In the genomic region with DNA sequence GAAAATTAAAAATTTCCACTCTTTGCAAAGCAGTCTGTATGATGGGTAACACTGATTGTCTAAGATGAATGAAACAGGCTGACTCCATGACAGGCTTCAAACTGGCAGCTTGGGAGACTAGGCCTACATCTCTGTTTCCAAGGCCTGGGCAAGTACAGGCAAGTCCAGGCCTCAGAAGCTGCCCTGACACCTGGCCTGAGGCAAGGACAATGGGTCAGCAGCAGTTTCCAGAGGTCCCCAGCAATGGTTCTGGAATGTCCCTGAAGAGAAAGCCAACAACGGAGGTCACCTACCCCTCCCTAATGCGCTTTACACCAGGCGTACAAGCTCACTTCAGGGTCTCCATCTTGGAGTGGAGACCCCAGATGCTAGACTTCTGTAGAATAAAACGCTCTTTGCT, we compare ENCODE assay signal across 22 mouse cellular contexts. TPM values are rescaled to one million over a fixed set of nuclear protein-coding genes. Genes with fewer than 3 reads are reported as not detected.
DNase-seq lines count a peak whose midpoint lies in the region; ATAC-seq and TF ChIP-seq lines count a peak whose summit lies in the region.
"Had no signal": no experiment of that assay in that cellular context is flagged by ENCODE, and none has a peak within 500 bp of the region (broad histone marks: within the 10 kb centered on the region; RNA-seq: fewer than 3 reads in every experiment).

No protein-coding gene starts in this region.

- H3K36me3 ChIP-seq in kidney, adult 2 months (ENCODE audit: control insufficient read depth, insufficient read depth, low read length), result peaks cover 3% of the 10 kb centered on the region
- peaks cover 55% of the 10 kb centered on the region for H3K36me3 ChIP-seq in kidney, embryonic 15.5 days
- peaks cover 7% of the 10 kb centered on the region for H3K36me3 ChIP-seq in ES-Bruce4 (ENCODE audit: control insufficient read depth, insufficient read depth, low read length, poor library complexity, severe bottlenecking)

- H3K4me2 ChIP-seq in kidney, embryonic 15.5 days, result no peak overlapping the region
- H3K4me2 ChIP-seq: embryonic facial prominence, embryonic 13.5 days; embryonic facial prominence, embryonic 15.5 days; forebrain, embryonic 13.5 days; forebrain, embryonic 15.5 days had no signal

- no peak overlapping the region for H3K4me3 ChIP-seq in kidney, adult 2 months (ENCODE audit: insufficient read depth, low read depth, low read length)
- H3K4me3 ChIP-seq in kidney, embryonic 15.5 days (replicated peaks), result no peak overlapping the region
- H3K4me3 ChIP-seq in ES-Bruce4 (ENCODE audit: low read depth, low read length), result no peak overlapping the region
- H3K4me3 ChIP-seq: embryonic facial prominence, embryonic 13.5 days; embryonic facial prominence, embryonic 15.5 days; forebrain, embryonic 13.5 days; forebrain, embryonic 15.5 days had no signal

- no peaks in the 10 kb centered on the region for H3K9me3 ChIP-seq in kidney, embryonic 15.5 days (replicated peaks)
- H3K9me3 ChIP-seq in ES-Bruce4 (replicated peaks; ENCODE audit: control insufficient read depth, insufficient read depth, low read length, poor library complexity, severe bottlenecking), result no peaks in the 10 kb centered on the region
- H3K9me3 ChIP-seq: embryonic facial prominence, embryonic 13.5 days; embryonic facial prominence, embryonic 15.5 days; forebrain, embryonic 13.5 days; forebrain, embryonic 15.5 days had no signal

- 0 out of 2 replicates have a peak, but pooled peaks cover 3% of the 10 kb centered on the region for H3K4me1 ChIP-seq in kidney, adult 2 months (ENCODE audit: control insufficient read depth, insufficient read depth, low read length)
- no peaks in the 10 kb centered on the region for H3K4me1 ChIP-seq in kidney, embryonic 15.5 days
- H3K4me1 ChIP-seq in ES-Bruce4 (ENCODE audit: control insufficient read depth, insufficient read depth, low read length), result no peaks in the 10 kb centered on the region
- H3K4me1 ChIP-seq: embryonic facial prominence, embryonic 13.5 days; embryonic facial prominence, embryonic 15.5 days; forebrain, embryonic 13.5 days had no signal

- H3K27ac ChIP-seq in kidney, adult 2 months (ENCODE audit: insufficient read depth, low read depth, low read length), result no peak overlapping the region
- H3K27ac ChIP-seq in kidney, embryonic 15.5 days, result no peak overlapping the region
- H3K27ac ChIP-seq in ES-Bruce4 (ENCODE audit: insufficient read depth, low read length), result peak overlapping the region; percentile 13
- H3K27ac ChIP-seq: embryonic facial prominence, embryonic 13.5 days; embryonic facial prominence, embryonic 15.5 days; forebrain, embryonic 13.5 days; forebrain, embryonic 15.5 days had no signal

- TF ChIP-seq CTCF in kidney, adult 2 months (conservative IDR thresholded peaks at IDR 0.05; ENCODE audit: insufficient read depth, insufficient read length, low read depth, low read length), result no peak
- no peak for TF ChIP-seq CTCF in ES-Bruce4 (IDR thresholded peaks at IDR 0.05; ENCODE audit: low read depth, low read length)

- H3K27me3 ChIP-seq in kidney, adult 2 months (replicated peaks; ENCODE audit: control insufficient read depth, insufficient read depth, low read length), result no peaks in the 10 kb centered on the region
- no peaks in the 10 kb centered on the region for H3K27me3 ChIP-seq in kidney, embryonic 15.5 days
- no peaks in the 10 kb centered on the region for H3K27me3 ChIP-seq in ES-Bruce4 (ENCODE audit: control insufficient read depth, insufficient read depth, low read length, poor library complexity, severe bottlenecking)
- H3K27me3 ChIP-seq: embryonic facial prominence, embryonic 13.5 days; embryonic facial prominence, embryonic 15.5 days; forebrain, embryonic 13.5 days; forebrain, embryonic 15.5 days had no signal

- DNase-seq in kidney, adult 2 months, result peak; percentile 21
- peak; percentile 4 to 8 for DNase-seq in kidney, postnatal 36 days
- no peak for DNase-seq in kidney, postnatal 4 days
- DNase-seq in urinary bladder, adult 2 months (ENCODE audit: low spot score), result no peak
- DNase-seq in liver, result no peak
- DNase-seq: adrenal gland, adult 2 months; adrenal gland, postnatal 10 days; adrenal gland, postnatal 25 days; cerebellum, adult 11 months; cerebellum, adult 18-20 months; cerebellum, adult 8-10 months; cerebellum, adult 9-11 months; cerebellum, postnatal 14 days; cerebellum, postnatal 36 days; embryo, embryonic 11 days; forebrain, postnatal 0 days had no signal

- 85% methylated on average over 4 of the region's 4 CpGs for WGBS in kidney, adult 2 months
- WGBS in kidney, embryonic 15.5 days, result 97% methylated on average over 4 of the region's 4 CpGs

- TF ChIP-seq EP300 in ES-Bruce4 (IDR thresholded peaks at IDR 0.05; ENCODE audit: insufficient read depth, low read depth, low read length), result peak; percentile 80; the same call in 1 of the 2 replicates

- H3K9ac ChIP-seq in kidney, embryonic 15.5 days, result no peak overlapping the region
- H3K9ac ChIP-seq in ES-Bruce4 (ENCODE audit: low read depth, poor library complexity, severe bottlenecking), result no peak overlapping the region
- H3K9ac ChIP-seq: embryonic facial prominence, embryonic 13.5 days; embryonic facial prominence, embryonic 15.5 days; forebrain, embryonic 13.5 days; forebrain, embryonic 15.5 days; forebrain, postnatal 0 days had no signal

- TF ChIP-seq POLR2A in kidney, adult 2 months (IDR thresholded peaks at IDR 0.05; ENCODE audit: low read depth, low read length), result no peak
- no peak for TF ChIP-seq POLR2A in ES-Bruce4 (IDR thresholded peaks at IDR 0.05; ENCODE audit: insufficient read depth, low read length)

- no peak for ATAC-seq in kidney, embryonic 15.5 days (replicated peaks; ENCODE audit: low FRiP score)
- ATAC-seq: forebrain, embryonic 13.5 days; forebrain, embryonic 15.5 days; forebrain, postnatal 0 days had no signal

RNA-seq across cellular contexts. Expression of a gene that starts 8.6 kb away (rescaled TPM):
- 15.1 and 17.2 TPM in 2 replicates for polyA plus RNA-seq in kidney, adult 2 months (2012; rRNA removed)
- 29.8 and 29.9 TPM in 2 replicates for polyA plus RNA-seq in kidney, embryonic 15.5 days (2015; fragmentation: Nextera tagmentation; extraction: Ambion mirVana)
- 22.9 and 26.4 TPM in 2 replicates for polyA plus RNA-seq in ES-Bruce4 (2011; ENCODE audit: insufficient read depth, insufficient read length, low read depth, missing spikeins)
- 11.8 and 14.9 TPM in 2 replicates for polyA plus RNA-seq in urinary bladder, adult 2 months (2012; rRNA removed)

RNA-seq across cellular contexts. Expression of a gene that starts 8.6 kb away (rescaled TPM):
- polyA plus RNA-seq in kidney, adult 2 months (2012; rRNA removed), result 29.9 and 34.8 TPM in 2 replicates
- polyA plus RNA-seq in kidney, embryonic 15.5 days (2015; fragmentation: Nextera tagmentation; extraction: Ambion mirVana), result 16.4 and 17.1 TPM in 2 replicates
- polyA plus RNA-seq in ES-Bruce4 (2011; ENCODE audit: insufficient read depth, insufficient read length, low read depth, missing spikeins), result 25.8 and 27.4 TPM in 2 replicates
- 10.1 and 10.9 TPM in 2 replicates for polyA plus RNA-seq in urinary bladder, adult 2 months (2012; rRNA removed)

Comparison
In these comparisons a context has a peak if more than half of its experiments do, and no peak if none do; other contexts are left out.
1. DNase-seq: peak in kidney, adult 2 months (single experiment) and kidney, postnatal 36 days (2 of 2); none in kidney, postnatal 4 days (0 of 2), urinary bladder, adult 2 months (single experiment) and liver (single experiment).